Mouse (Mus musculus) liver, embryonic 15.5 days (tissue): ENCODE data around the gene Zc3h15. TPM values are rescaled to one million over a fixed set of nuclear protein-coding genes. Genes with fewer than 3 reads are reported as not detected.

Source experiments
- ATAC-seq: fragments of 200-750 bp; cut with Nextera tagmentation; 2 replicates; pipeline ENCODE4 v1.8.0; 2017; ENCODE audit warnings: moderate number of reproducible peaks, mild to moderate bottlenecking, moderate library complexity; ENCODE audit not compliant: insufficient read depth
- H3K27ac ChIP-seq: fragments of 300-500 bp; sonication (generic); replicated peaks from 2 replicates; pipeline ENCODE4 v1.5.1; 2015; ENCODE audit warnings: mild to moderate bottlenecking, inconsistent platforms
- H3K27me3 ChIP-seq: fragments of 300-500 bp; sonication (generic); 2 replicates; pipeline ENCODE4 v1.6.1; 2015; ENCODE audit warnings: mild to moderate bottlenecking, inconsistent platforms
- H3K36me3 ChIP-seq: fragments of 300-500 bp; sonication (generic); replicated peaks from 2 replicates; pipeline ENCODE4 v1.6.1; 2015; ENCODE audit warnings: moderate library complexity, mild to moderate bottlenecking, inconsistent platforms
- H3K4me1 ChIP-seq: fragments of 300-500 bp; sonication (generic); replicated peaks from 2 replicates; pipeline ENCODE4 v1.6.1; 2015; ENCODE audit warnings: inconsistent platforms
- H3K4me2 ChIP-seq: fragments of 300-500 bp; sonication (generic); 2 replicates; pipeline ENCODE4 v1.6.1; 2015; ENCODE audit warnings: moderate library complexity, mild to moderate bottlenecking, inconsistent platforms
- H3K4me3 ChIP-seq: fragments of 300-500 bp; sonication (generic); replicated peaks from 2 replicates; pipeline ENCODE4 v1.5.1; 2015; ENCODE audit warnings: mild to moderate bottlenecking, inconsistent platforms
- H3K9ac ChIP-seq: fragments of 300-500 bp; sonication (generic); 2 replicates; pipeline ENCODE4 v1.6.1; 2015; ENCODE audit warnings: moderate library complexity, mild to moderate bottlenecking, inconsistent platforms
- H3K9me3 ChIP-seq: fragments of 300-500 bp; sonication (generic); replicated peaks from 2 replicates; pipeline ENCODE4 v1.6.1; 2016; ENCODE audit warnings: inconsistent platforms
- WGBS: fragments of 180-500 bp; shearing (Covaris S2); methylation state at CpG from one replicate; pipeline ENCODE4 v1.1.7; 2015; ENCODE audit warnings: mixed read lengths; ENCODE audit not compliant: insufficient replicate concordance; 5-methylcytosine and 5-hydroxymethylcytosine counted together
- polyA plus RNA-seq: library from polyadenylated mRNA; unstranded; fragments of >200 nt; fragmentation: Nextera tagmentation; extraction: Ambion mirVana; gene quantifications from 2 replicates; pipeline ENCODE4 v1.2.1, GENCODE M21; 2015

Gene Zc3h15
- polyA plus RNA-seq, 1 experiment from 2014 or later = 47.0 TPM

GRCm38 (mm10) chr2:83674421-83674820, 30.2 kb downstream of the Zc3h15 start:
- Histone ChIP-seq H3K27me3 (no peaks in the 10 kb centered on the region), H3K9ac (no peak overlapping the region), H3K27ac (no peak overlapping the region), H3K36me3 (0 out of 2 replicates have a peak, but pooled peaks cover 5% of the 10 kb centered on the region), H3K9me3 (no peaks in the 10 kb centered on the region), H3K4me3 (no peak overlapping the region), H3K4me1 (no peaks in the 10 kb centered on the region), H3K4me2 (no peak overlapping the region)
- ATAC-seq = no peak
- 68% methylated on average over 7 of the region's 7 CpGs for WGBS

GRCm38 (mm10) chr2:83674896-83675295, 30.7 kb downstream of the Zc3h15 start:
- 0 out of 2 replicates have a peak, but pooled peaks cover 5% of the 10 kb centered on the region for H3K36me3 ChIP-seq
- H3K9me3 ChIP-seq = no peaks in the 10 kb centered on the region
- no peak overlapping the region for H3K27ac ChIP-seq
- no peak overlapping the region for H3K4me2 ChIP-seq
- H3K9ac ChIP-seq = no peak overlapping the region
- H3K27me3 ChIP-seq = no peaks in the 10 kb centered on the region
- no peak for ATAC-seq
- no peak overlapping the region for H3K4me3 ChIP-seq
- H3K4me1 ChIP-seq = no peaks in the 10 kb centered on the region
- WGBS = 75% methylated on average over 9 of the region's 9 CpGs

- no peak overlapping the region for H3K4me2 ChIP-seq
- H3K9me3 ChIP-seq = no peaks in the 10 kb centered on the region
- no peak overlapping the region for H3K9ac ChIP-seq
- WGBS = 51% methylated on average over 5 of the region's 5 CpGs
- no peak for ATAC-seq
- H3K4me3 ChIP-seq = no peak overlapping the region
- H3K36me3 ChIP-seq = 0 out of 2 replicates have a peak, but pooled peaks cover 5% of the 10 kb centered on the region
- H3K4me1 ChIP-seq = no peaks in the 10 kb centered on the region
- no peaks in the 10 kb centered on the region for H3K27me3 ChIP-seq
- H3K27ac ChIP-seq = no peak overlapping the region
Observed at GRCm38 (mm10) chr2:83675681-83676080, 31.4 kb downstream of the Zc3h15 start.

GRCm38 (mm10) chr2:83676226-83676870, 32.1 kb downstream of the Zc3h15 start:
- H3K27ac ChIP-seq = no peak overlapping the region
- 77% methylated on average over 4 of the region's 4 CpGs for WGBS
- H3K4me1 ChIP-seq = no peaks in the 10 kb centered on the region

GRCm38 (mm10) chr2:83681332-83681731, 37.1 kb downstream of the Zc3h15 start:
- no peak for ATAC-seq
- Histone ChIP-seq H3K9me3 (no peaks in the 10 kb centered on the region), H3K4me2 (no peak overlapping the region), H3K9ac (no peak overlapping the region), H3K4me1 (no peaks in the 10 kb centered on the region), H3K36me3 (no peaks in the 10 kb centered on the region), H3K4me3 (no peak overlapping the region), H3K27me3 (no peaks in the 10 kb centered on the region), H3K27ac (no peak overlapping the region)
- WGBS = 80% methylated on average over 8 of the region's 8 CpGs

More at GRCm38 (mm10) chr2:83676226-83676870, 32.1 kb downstream of the Zc3h15 start:
- Histone ChIP-seq H3K4me2 (no peak overlapping the region), H3K9ac (no peak overlapping the region), H3K4me3 (no peak overlapping the region), H3K9me3 (no peaks in the 10 kb centered on the region), H3K27me3 (no peaks in the 10 kb centered on the region), H3K36me3 (0 out of 2 replicates have a peak, but pooled peaks cover 5% of the 10 kb centered on the region)
- ATAC-seq = no peak

- Histone ChIP-seq H3K4me2 (no peak overlapping the region), H3K36me3 (no peaks in the 10 kb centered on the region), H3K27ac (no peak overlapping the region), H3K9me3 (no peaks in the 10 kb centered on the region), H3K9ac (no peak overlapping the region), H3K4me3 (no peak overlapping the region), H3K4me1 (no peaks in the 10 kb centered on the region), H3K27me3 (no peaks in the 10 kb centered on the region)
- WGBS = 69% methylated on average over 6 of the region's 6 CpGs
- ATAC-seq = no peak
Observed at GRCm38 (mm10) chr2:83681785-83682184, 37.5 kb downstream of the Zc3h15 start.

- H3K27me3 ChIP-seq = no peaks in the 10 kb centered on the region
- H3K27ac ChIP-seq = no peak overlapping the region
- H3K9me3 ChIP-seq = no peaks in the 10 kb centered on the region
- no peak for ATAC-seq
- 48% methylated on average over 8 of the region's 8 CpGs for WGBS
- no peak overlapping the region for H3K4me2 ChIP-seq
- no peaks in the 10 kb centered on the region for H3K36me3 ChIP-seq
- H3K4me1 ChIP-seq = no peaks in the 10 kb centered on the region
- H3K9ac ChIP-seq = no peak overlapping the region
- no peak overlapping the region for H3K4me3 ChIP-seq
Observed at GRCm38 (mm10) chr2:83682282-83682681, 38.0 kb downstream of the Zc3h15 start.

- H3K27me3 ChIP-seq = no peaks in the 10 kb centered on the region
- no peak overlapping the region for H3K9ac ChIP-seq
- no peak overlapping the region for H3K4me3 ChIP-seq
- 62% methylated on average over 9 of the region's 9 CpGs for WGBS
- no peak overlapping the region for H3K4me2 ChIP-seq
- H3K9me3 ChIP-seq = no peaks in the 10 kb centered on the region
- H3K36me3 ChIP-seq = no peaks in the 10 kb centered on the region
- no peak for ATAC-seq
- no peaks in the 10 kb centered on the region for H3K4me1 ChIP-seq
- H3K27ac ChIP-seq = no peak overlapping the region
Observed at GRCm38 (mm10) chr2:83683731-83684519, 39.7 kb downstream of the Zc3h15 start.

- no peak for ATAC-seq
Observed at GRCm38 (mm10) chr2:83684691-83685090, 40.5 kb downstream of the Zc3h15 start.

GRCm38 (mm10) chr2:83690372-83690771, 46.1 kb downstream of the Zc3h15 start:
- Histone ChIP-seq H3K9ac (no peak overlapping the region), H3K4me2 (no peak overlapping the region), H3K36me3 (no peaks in the 10 kb centered on the region), H3K4me1 (no peaks in the 10 kb centered on the region), H3K9me3 (no peaks in the 10 kb centered on the region), H3K27ac (no peak overlapping the region), H3K27me3 (no peaks in the 10 kb centered on the region), H3K4me3 (no peak overlapping the region)
- ATAC-seq = no peak
- 50% methylated on average over 2 of the region's 2 CpGs for WGBS

More at GRCm38 (mm10) chr2:83684691-83685090, 40.5 kb downstream of the Zc3h15 start:
- Histone ChIP-seq H3K27me3 (no peaks in the 10 kb centered on the region), H3K9ac (no peak overlapping the region), H3K36me3 (no peaks in the 10 kb centered on the region), H3K4me2 (no peak overlapping the region), H3K4me3 (no peak overlapping the region), H3K27ac (no peak overlapping the region), H3K4me1 (no peaks in the 10 kb centered on the region), H3K9me3 (no peaks in the 10 kb centered on the region)
- 65% methylated on average over 8 of the region's 8 CpGs for WGBS

- Histone ChIP-seq H3K4me1 (no peaks in the 10 kb centered on the region), H3K9me3 (no peaks in the 10 kb centered on the region), H3K9ac (no peak overlapping the region), H3K4me2 (no peak overlapping the region), H3K27me3 (no peaks in the 10 kb centered on the region), H3K27ac (no peak overlapping the region), H3K4me3 (no peak overlapping the region), H3K36me3 (no peaks in the 10 kb centered on the region)
- 46% methylated on average over 10 of the region's 10 CpGs for WGBS
- ATAC-seq = no peak
Observed at GRCm38 (mm10) chr2:83692651-83693545, 48.7 kb downstream of the Zc3h15 start.
